Mouse (Mus musculus): ENCODE results near the gene Gm12258.

Gm12258 gene

DNA sequence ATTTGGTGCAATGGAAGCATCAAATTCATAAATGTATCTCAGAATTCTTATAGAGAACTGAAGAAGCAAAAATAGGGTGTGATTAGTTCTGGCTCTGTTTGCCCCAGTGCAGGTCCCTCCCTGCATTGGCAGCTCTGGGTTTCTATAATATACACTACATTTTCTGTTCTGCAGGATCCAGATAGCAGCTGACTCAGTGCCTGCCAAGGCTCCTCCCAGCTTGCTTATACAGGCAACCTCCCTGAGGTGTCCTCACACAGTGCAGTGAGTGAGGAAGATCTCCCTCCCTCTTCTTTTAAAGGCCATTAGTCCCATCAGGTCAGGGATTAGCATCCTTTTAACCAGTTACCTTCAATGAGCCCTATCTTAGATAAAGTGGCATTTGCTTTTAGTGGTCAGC, 54.1 kb downstream of the Gm12258 start:
- DNase-seq (ENCODE audit: low read depth, low spot score), result no peak

DNA sequence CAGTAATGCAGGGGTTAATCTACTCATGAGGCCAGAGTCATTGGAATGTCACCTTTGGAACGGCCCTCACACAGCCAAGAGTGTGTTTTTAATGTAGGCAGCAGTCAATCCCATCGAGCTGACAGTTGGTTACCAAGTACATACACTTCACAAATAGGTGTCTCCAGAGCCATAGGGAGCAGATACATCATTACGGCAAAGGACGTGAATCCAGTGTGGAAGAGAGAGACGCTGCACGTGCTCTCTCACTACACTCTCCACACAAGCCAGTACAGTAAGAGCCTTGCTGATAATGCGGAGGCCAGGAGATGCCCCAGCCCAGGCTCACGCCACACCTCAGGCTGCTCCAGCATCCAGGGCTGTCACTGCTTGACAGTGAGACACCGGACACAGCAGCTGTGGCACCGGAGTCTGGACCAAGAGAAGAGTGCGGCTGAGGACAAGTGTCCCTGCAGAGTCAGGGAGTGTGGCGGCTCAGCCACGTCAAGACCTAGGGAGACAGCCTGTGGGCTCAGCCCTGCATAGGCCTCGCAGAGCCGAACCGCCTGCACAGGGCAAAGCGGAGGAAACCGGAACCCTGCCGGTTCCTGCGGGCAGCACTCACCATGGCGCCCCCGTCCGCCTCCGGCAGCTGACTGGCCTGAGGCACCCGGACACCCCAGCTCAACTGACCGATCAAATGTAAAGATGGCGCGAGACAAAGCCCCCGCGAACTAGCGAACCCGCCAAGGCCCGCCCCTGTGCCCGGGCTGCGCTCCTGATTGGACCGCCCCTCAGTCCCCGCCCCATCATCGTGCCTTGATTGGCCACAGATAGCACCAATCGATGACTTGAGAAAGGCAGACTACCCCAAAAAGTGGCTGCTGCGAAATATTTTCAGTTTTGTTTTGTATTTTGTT, 56.8 kb downstream of the Gm12258 start, which contains the start of gene Zfp39:
Zfp39 (minus strand) TSS at position 715 of the 899 bp plus-strand sequence.
- DNase-seq (ENCODE audit: low read depth, low spot score), result peak; percentile 88

DNA sequence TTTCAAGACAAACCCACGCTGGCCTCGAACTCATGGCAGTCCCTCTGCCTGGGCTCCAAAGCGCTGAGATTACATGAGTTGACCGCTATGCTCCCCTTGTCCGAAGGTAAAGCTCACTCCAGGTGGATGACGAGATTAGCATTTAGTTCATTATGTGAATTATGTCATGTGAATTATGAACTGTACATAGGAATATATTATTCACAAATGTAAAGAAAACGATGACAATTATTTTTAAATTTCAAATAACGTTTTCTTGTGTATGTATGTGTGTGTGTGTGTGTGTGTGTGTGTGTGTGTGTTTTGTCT, 57.4 kb downstream of the Gm12258 start:
- DNase-seq (ENCODE audit: low read depth, low spot score), result no peak

DNA sequence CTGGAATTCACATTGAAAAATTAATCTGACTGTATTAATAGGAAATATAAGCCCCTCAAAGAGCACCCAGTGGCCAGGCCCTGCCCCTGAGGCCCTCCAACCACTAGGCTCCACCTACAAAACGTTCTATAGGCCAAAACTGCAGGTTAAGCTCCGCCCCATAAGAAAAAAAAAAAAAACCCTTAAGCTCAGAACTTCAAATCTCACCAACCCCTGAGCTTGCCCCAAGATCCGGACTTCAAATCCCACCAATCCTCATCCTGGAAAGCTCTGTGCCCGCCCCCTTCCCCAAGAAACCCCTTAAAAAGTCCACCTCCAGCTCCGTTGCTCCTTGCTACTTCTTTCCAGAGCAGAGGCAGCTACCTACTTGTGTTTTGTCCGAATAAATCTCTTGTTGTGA, 57.9 kb downstream of the Gm12258 start:
- no peak for DNase-seq (ENCODE audit: low read depth, low spot score)
